Mouse (Mus musculus) frontal cortex, postnatal 25 days (tissue): ENCODE results near the gene Hook2.

Experiments used
- DNase-seq, 2 experiments: peaks; one replicate each; pipeline ENCODE4 v3.0.0; 2022; ENCODE audit warnings: low spot score in 2 of 2

Gene Hook2

GRCm38 (mm10) chr8:84990349-84990748 lies at the start of gene Hook2:
Gene Hook2 (plus strand): TSS chr8:84990603.
- DNase-seq: peak; percentile 94 to 96

- DNase-seq: no peak
These were observed 46.7 kb upstream of the Hook2 start for GRCm38 (mm10) chr8:84943699-84944098.

- peak; percentile 30 to 46 for DNase-seq
These were observed 45.8 kb upstream of the Hook2 start for GRCm38 (mm10) chr8:84944478-84945160.

- peak; percentile 48 to 63 for DNase-seq
These were observed 45.2 kb upstream of the Hook2 start for GRCm38 (mm10) chr8:84945235-84945632.

GRCm38 (mm10) chr8:84945633-84946527 lies 44.5 kb upstream of the Hook2 start:
- DNase-seq: peak in 1 of 2 experiments; percentile 25

GRCm38 (mm10) chr8:84946528-84947240 lies 43.7 kb upstream of the Hook2 start, which contains the start of gene Rtbdn:
Gene Rtbdn (plus strand): TSS chr8:84946991.
- DNase-seq: no peak

GRCm38 (mm10) chr8:84947241-84947545 lies 43.2 kb upstream of the Hook2 start:
- no peak for DNase-seq

GRCm38 (mm10) chr8:84949753-84950152 lies 40.6 kb upstream of the Hook2 start:
- no peak for DNase-seq

GRCm38 (mm10) chr8:84952612-84953255 lies 37.7 kb upstream of the Hook2 start:
- DNase-seq: no peak

- DNase-seq: peak; percentile 54 to 68
These were observed 33.6 kb upstream of the Hook2 start for GRCm38 (mm10) chr8:84956768-84957167.

- DNase-seq: no peak
These were observed 30.6 kb upstream of the Hook2 start for GRCm38 (mm10) chr8:84959811-84960210.

- no peak for DNase-seq
These were observed 26.5 kb upstream of the Hook2 start for GRCm38 (mm10) chr8:84963952-84964351.

GRCm38 (mm10) chr8:84965731-84966291 lies 24.6 kb upstream of the Hook2 start:
- peak; percentile 80 to 89 for DNase-seq

- DNase-seq: no peak
These were observed 23.8 kb upstream of the Hook2 start for GRCm38 (mm10) chr8:84966603-84967002.

GRCm38 (mm10) chr8:84967532-84968304 lies 22.7 kb upstream of the Hook2 start:
- no peak for DNase-seq

GRCm38 (mm10) chr8:84968650-84969049 lies 21.8 kb upstream of the Hook2 start:
- DNase-seq: no peak

- DNase-seq: peak in 1 of 2 experiments; percentile 55
These were observed 20.9 kb upstream of the Hook2 start, which contains the start of the genes Gm49661, Prdx2 and Rnaseh2a for GRCm38 (mm10) chr8:84969241-84970134. Gene Gm49661 (minus strand): TSS chr8:84969433. Gene Prdx2 (plus strand): TSS chr8:84969587. Gene Rnaseh2a (minus strand): TSS chr8:84969767.

- no peak for DNase-seq
These were observed 20.1 kb upstream of the Hook2 start for GRCm38 (mm10) chr8:84970135-84970790.

- no peak for DNase-seq
These were observed 19.5 kb upstream of the Hook2 start for GRCm38 (mm10) chr8:84970913-84971312.
